8 mouse cellular contexts compared by ENCODE assay signal in the genomic region with DNA sequence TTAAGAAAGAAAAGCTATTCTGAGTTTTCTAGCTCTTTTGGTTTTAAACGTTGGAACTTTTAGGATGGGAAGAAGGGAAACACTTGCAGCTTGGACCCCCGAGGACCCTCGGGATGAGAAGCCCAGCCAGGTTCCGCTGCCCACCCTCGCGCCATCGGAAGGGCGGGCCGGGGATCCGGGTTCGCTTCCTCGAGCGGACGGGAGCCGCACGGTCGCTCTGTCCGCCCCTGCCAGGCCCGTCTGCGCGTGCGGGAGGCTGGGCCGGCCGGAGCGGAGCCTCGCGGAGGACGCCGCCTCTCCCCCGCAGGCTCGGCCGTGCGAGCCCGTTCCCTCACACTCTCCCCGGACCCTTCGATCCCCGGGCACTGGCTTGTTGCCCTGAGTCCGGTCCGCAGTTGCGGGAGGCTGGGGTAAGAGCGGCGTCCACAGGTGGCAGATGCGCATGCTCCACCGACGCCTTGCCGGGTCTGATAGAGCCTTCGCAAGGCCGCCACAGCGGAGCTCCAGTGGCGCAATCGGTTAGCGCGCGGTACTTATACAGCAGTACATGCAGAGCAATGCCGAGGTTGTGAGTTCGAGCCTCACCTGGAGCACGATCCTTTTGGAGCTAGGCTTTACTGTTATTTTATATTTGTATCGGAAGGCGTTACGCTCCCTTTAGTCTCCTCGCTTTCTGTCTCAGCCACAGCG. TPM values are rescaled to one million over a fixed set of nuclear protein-coding genes. Genes with fewer than 3 reads are reported as not detected.
A peak's percentile ranks its signal among the peaks of the same experiment; 100 is the strongest.
DNase-seq lines count a peak whose midpoint lies in the region; ATAC-seq and TF ChIP-seq lines count a peak whose summit lies in the region.

No protein-coding gene starts in this region.

- H3K27me3 ChIP-seq in heart, embryonic 11.5 days (ENCODE audit: control insufficient read depth, insufficient read depth, low read length), result no peaks in the 10 kb centered on the region
- no peaks in the 10 kb centered on the region for H3K27me3 ChIP-seq in kidney, embryonic 16.5 days (ENCODE audit: insufficient read depth, low read length)
- no peaks in the 10 kb centered on the region for H3K27me3 ChIP-seq in liver, adult 2 months (ENCODE audit: control insufficient read depth, insufficient read depth, low read length)
- no peaks in the 10 kb centered on the region for H3K27me3 ChIP-seq in myocyte (ENCODE audit: control insufficient read depth, insufficient read depth, insufficient read length)
- no peaks in the 10 kb centered on the region; the same call in 1 of the 2 replicates for H3K27me3 ChIP-seq in splenic B cell, adult 2 months (ENCODE audit: control insufficient read depth, insufficient read depth, low read length, poor library complexity, severe bottlenecking)

- H3K79me2 ChIP-seq in liver, adult 2 months (ENCODE audit: control insufficient read depth, insufficient read depth, low read length), result no peaks in the 10 kb centered on the region
- H3K79me2 ChIP-seq in myocyte (ENCODE audit: control insufficient read depth, insufficient read depth), result no peaks in the 10 kb centered on the region

- peak; percentile 98 for DNase-seq in A20 (ENCODE audit: low read depth, low spot score)
- DNase-seq in liver, adult 2 months (ENCODE audit: extremely low read depth, low read depth, low spot score), result peak; percentile 94
- DNase-seq in splenic B cell, adult 2 months (ENCODE audit: low read depth, low spot score), result peak; percentile 97

- H3K36me3 ChIP-seq in heart, embryonic 11.5 days (ENCODE audit: control insufficient read depth, insufficient read depth, low read length), result no peaks in the 10 kb centered on the region
- no peaks in the 10 kb centered on the region for H3K36me3 ChIP-seq in kidney, embryonic 16.5 days (ENCODE audit: insufficient read depth, low read length)
- H3K36me3 ChIP-seq in liver, adult 2 months (ENCODE audit: control insufficient read depth, insufficient read depth, low read length), result no peaks in the 10 kb centered on the region
- no peaks in the 10 kb centered on the region for H3K36me3 ChIP-seq in myocyte (ENCODE audit: control insufficient read depth, insufficient read depth)
- H3K36me3 ChIP-seq in splenic B cell, adult 2 months (ENCODE audit: control insufficient read depth, insufficient read depth, low read length, poor library complexity, severe bottlenecking), result no peaks in the 10 kb centered on the region

- peak overlapping the region; percentile 54 for H3K27ac ChIP-seq in bone marrow macrophage, adult 2 months (ENCODE audit: insufficient read depth, low read depth, low read length)
- H3K27ac ChIP-seq in embryonic fibroblast, embryonic 13.5 days (ENCODE audit: insufficient read depth, low read length), result peak overlapping the region; percentile 79
- H3K27ac ChIP-seq in heart, embryonic 11.5 days (ENCODE audit: low read depth, low read length), result peak overlapping the region; percentile 83
- H3K27ac ChIP-seq in kidney, embryonic 16.5 days (ENCODE audit: low read length), result peak overlapping the region; percentile 94
- peak overlapping the region; percentile 70 for H3K27ac ChIP-seq in liver, adult 2 months (replicated peaks; ENCODE audit: insufficient read depth, low read depth, low read length)

- peak overlapping the region; percentile 89 for H3K9ac ChIP-seq in heart, embryonic 11.5 days (ENCODE audit: low read depth, low read length)
- H3K9ac ChIP-seq in kidney, embryonic 16.5 days (replicated peaks; ENCODE audit: low read length), result peak overlapping the region; percentile 91
- H3K9ac ChIP-seq in liver, adult 2 months (ENCODE audit: low read depth, low read length), result peak overlapping the region; percentile 80

- WGBS in heart, embryonic 11.5 days (ENCODE audit: insufficient replicate concordance), result under 1% methylated on average over 60 of the region's 62 CpGs
- under 1% methylated on average over 60 of the region's 62 CpGs for WGBS in kidney, embryonic 16.5 days
- WGBS in liver, adult 2 months, result under 1% methylated on average over 62 of the region's 62 CpGs

- TF ChIP-seq CTCF in bone marrow macrophage, adult 2 months (IDR thresholded peaks at IDR 0.05; ENCODE audit: low read depth, low read length), result no peak
- TF ChIP-seq CTCF in embryonic fibroblast, embryonic 13.5 days (IDR thresholded peaks at IDR 0.05; ENCODE audit: borderline replicate concordance, insufficient read depth, low read length), result no peak
- no peak for TF ChIP-seq CTCF in liver, adult 2 months (IDR thresholded peaks at IDR 0.05; ENCODE audit: low read depth, low read length)

- H3K4me1 ChIP-seq in bone marrow macrophage, adult 2 months (ENCODE audit: control insufficient read depth, insufficient read depth, low read length), result no peaks in the 10 kb centered on the region; the same call in 1 of the 2 replicates
- peaks cover 2% of the 10 kb centered on the region for H3K4me1 ChIP-seq in embryonic fibroblast, embryonic 13.5 days (ENCODE audit: control insufficient read depth, insufficient read depth, low read length)
- H3K4me1 ChIP-seq in heart, embryonic 11.5 days (ENCODE audit: control insufficient read depth, insufficient read depth, low read length), result no peaks in the 10 kb centered on the region
- H3K4me1 ChIP-seq in kidney, embryonic 16.5 days (ENCODE audit: insufficient read depth, low read length), result peaks cover 9% of the 10 kb centered on the region; the same call in 1 of the 2 replicates
- no peaks in the 10 kb centered on the region for H3K4me1 ChIP-seq in liver, adult 2 months (ENCODE audit: control insufficient read depth, insufficient read depth, low read length)

- no peaks in the 10 kb centered on the region for H3K9me3 ChIP-seq in heart, embryonic 11.5 days (replicated peaks; ENCODE audit: control insufficient read depth, low read length)
- H3K9me3 ChIP-seq in kidney, embryonic 16.5 days (ENCODE audit: low read length), result no peaks in the 10 kb centered on the region

- peak overlapping the region; percentile 89 for H3K4me2 ChIP-seq in heart, embryonic 11.5 days
- peak overlapping the region; percentile 72 for H3K4me2 ChIP-seq in kidney, embryonic 16.5 days (replicated peaks; ENCODE audit: low read depth, low read length)
- peak overlapping the region; percentile 97 for H3K4me2 ChIP-seq in myocyte (ENCODE audit: low read depth)

- peak; percentile 90 for ATAC-seq in heart, embryonic 11.5 days (replicated peaks; ENCODE audit: insufficient number of reproducible peaks, low FRiP score, low TSS enrichment)
- peak; percentile 95 for ATAC-seq in kidney, embryonic 16.5 days (ENCODE audit: low FRiP score, low TSS enrichment)

- TF ChIP-seq POLR2A in bone marrow macrophage, adult 2 months (IDR thresholded peaks at IDR 0.05; ENCODE audit: borderline replicate concordance, low read depth, low read length), result no peak
- TF ChIP-seq POLR2A in embryonic fibroblast, embryonic 13.5 days (IDR thresholded peaks at IDR 0.05; ENCODE audit: low read depth, low read length), result peak; percentile 39
- TF ChIP-seq POLR2A in liver, adult 2 months (IDR thresholded peaks at IDR 0.05; ENCODE audit: extremely low read depth, insufficient read depth, low read length), result 0 out of 2 replicates have a peak, but pooled peaks have one; percentile 25
- TF ChIP-seq POLR2A in myocyte (IDR thresholded peaks at IDR 0.05; ENCODE audit: insufficient read length, low read depth), result peak; percentile 53

- peak overlapping the region; percentile 37 for H3ac ChIP-seq in myocyte (ENCODE audit: control insufficient read depth, insufficient read length)

- peak overlapping the region; percentile 70 for H3K4me3 ChIP-seq in bone marrow macrophage, adult 2 months (ENCODE audit: insufficient read depth, low read length)
- H3K4me3 ChIP-seq in embryonic fibroblast, embryonic 13.5 days (ENCODE audit: insufficient read depth, low read length), result peak overlapping the region; percentile 58
- peak overlapping the region; percentile 78 for H3K4me3 ChIP-seq in heart, embryonic 11.5 days (ENCODE audit: low read depth, low read length)
- H3K4me3 ChIP-seq in kidney, embryonic 16.5 days (ENCODE audit: low read length), result peak overlapping the region; percentile 81
- peak overlapping the region; percentile 65 for H3K4me3 ChIP-seq in liver, adult 2 months (ENCODE audit: insufficient read depth, low read depth, low read length)
- peak overlapping the region; percentile 58 for H3K4me3 ChIP-seq in myocyte

TF ChIP-seq in myocyte, 11 proteins besides CTCF, POLR2A, EP300 and RAD21:
- TF ChIP-seq MAX (IDR thresholded peaks at IDR 0.05; ENCODE audit: low read depth) (no peak), MYOG (IDR thresholded peaks at IDR 0.05; ENCODE audit: control insufficient read depth in 1 of 3, insufficient read depth in 1 of 3, insufficient read length in 2 of 3, low read depth in 2 of 3) (no peak), MYOD1 (IDR thresholded peaks at IDR 0.05; ENCODE audit: control insufficient read depth in 1 of 3, insufficient read length in 2 of 3, low read depth in 2 of 3) (peak in 2 of 3 experiments; percentile 31 to 37), TCF3 (IDR thresholded peaks at IDR 0.05; ENCODE audit: insufficient read length, low read depth) (no peak), REST (IDR thresholded peaks at IDR 0.05; ENCODE audit: insufficient read depth, insufficient read length) (no peak), USF1 (IDR thresholded peaks at IDR 0.05; ENCODE audit: low read depth) (no peak), CEBPB (IDR thresholded peaks at IDR 0.05; ENCODE audit: insufficient read depth, poor library complexity, severe bottlenecking) (peak; percentile 89), POLR2AphosphoS2 (IDR thresholded peaks at IDR 0.05; ENCODE audit: insufficient read length, low read depth) (no peak), E2F4 (IDR thresholded peaks at IDR 0.05; ENCODE audit: insufficient read depth) (peak; percentile 51), TCF12 (IDR thresholded peaks at IDR 0.05; ENCODE audit: insufficient read depth, poor library complexity, severe bottlenecking) (no peak), SRF (IDR thresholded peaks at IDR 0.05; ENCODE audit: control insufficient read depth, insufficient read length, low read depth) (peak; percentile 67)
TF ChIP-seq in myocyte: peak in this region for 4.

RNA-seq across cellular contexts. Expression of a gene that starts 13.8 kb away (rescaled TPM):
- 0.79 and 1.6 TPM in 2 replicates for polyA plus RNA-seq in bone marrow macrophage, adult 2 months (2012; ENCODE audit: insufficient read depth, insufficient read length, missing spikeins)
- not detected in 2 replicates for polyA plus RNA-seq in embryonic fibroblast, embryonic 13.5 days (2011; ENCODE audit: insufficient read length, low read depth, missing spikeins)
- polyA plus RNA-seq in heart, embryonic 11.5 days (2014; fragmentation: Nextera tagmentation; extraction: Ambion mirVana), result 0.21 and 0.28 TPM in 2 replicates
- 2.9 and 3.4 TPM in 2 replicates for polyA plus RNA-seq in kidney, embryonic 16.5 days (2015; fragmentation: Nextera tagmentation; extraction: Ambion mirVana)
- total RNA-seq in liver, adult 2 months (2014; rRNA removed), result 588 and 626 TPM in 2 replicates
- polyA plus RNA-seq in liver, adult 2 months (2012; rRNA removed), result 835 and 840 TPM in 2 replicates
- polyA plus RNA-seq in myocyte (2012; fragmentation: generic; extraction: Trizol), result not detected

Comparison
In these comparisons a context has a peak if more than half of its experiments do, and no peak if none do; other contexts are left out.
1. Peak in every context shown above with its lines: DNase-seq, ATAC-seq, H3K4me3 ChIP-seq and H3K27ac ChIP-seq.
2. RNA of a gene that starts 13.8 kb away (polyA plus RNA-seq): 835 to 840 TPM in liver, adult 2 months; 2.9 to 3.4 TPM in kidney, embryonic 16.5 days, 0.79 to 1.6 TPM in bone marrow macrophage, adult 2 months, 0.21 to 0.28 TPM in heart, embryonic 11.5 days, not detected in embryonic fibroblast, embryonic 13.5 days and not detected in myocyte (single experiment); every median in the first group is over 100 times any median in the second.